Mouse (Mus musculus) CH12.LX (cell line): ENCODE data around the gene Fcer1g. TPM values are rescaled to one million over a fixed set of nuclear protein-coding genes. Genes with fewer than 3 reads are reported as not detected.

Experiments
- DNase-seq: peaks from one replicate; pipeline ENCODE4 v3.0.0-alpha.2; 2013; ENCODE audit errors: extremely low read depth
- H3K27ac ChIP-seq: 2 replicates; pipeline ENCODE4 v1.5.1; 2012; ENCODE audit warnings: low read depth, mild to moderate bottlenecking, control low read depth, moderate library complexity; ENCODE audit not compliant: insufficient read depth
- H3K27me3 ChIP-seq: replicated peaks from 2 replicates; pipeline ENCODE3; 2012; ENCODE audit warnings: inconsistent platforms
- H3K36me3 ChIP-seq, 2 experiments: replicated peaks in 1 of 2; 2 replicates each; pipeline versions ENCODE3 to v1.6.1; 2012; ENCODE audit warnings: inconsistent platforms in 1 of 2, low read length in 1 of 2, mild to moderate bottlenecking in 1 of 2, mixed read lengths in 1 of 2, moderate library complexity in 1 of 2; ENCODE audit not compliant: control insufficient read depth in 1 of 2, insufficient read depth in 1 of 2
- H3K4me1 ChIP-seq, 2 experiments: 2 replicates each; pipeline ENCODE4 v1.6.1; 2012; ENCODE audit warnings: inconsistent platforms in 1 of 2, moderate library complexity in 1 of 2; ENCODE audit not compliant: insufficient read depth in 2 of 2, control insufficient read depth in 1 of 2
- H3K4me2 ChIP-seq: 2 replicates; pipeline ENCODE4 v1.6.1; 2012; ENCODE audit warnings: low read depth, mild to moderate bottlenecking, control low read depth; ENCODE audit not compliant: poor library complexity, insufficient read depth, severe bottlenecking
- H3K4me3 ChIP-seq, 3 experiments: fragments of 150-350 bp in 1 of 3; sonication (generic) in 1 of 3; replicated peaks in 1 of 3; 2 replicates each; pipeline versions ENCODE3 to v1.5.1; 2011 to 2012; ENCODE audit warnings: low read depth in 2 of 3, low read length in 2 of 3, mild to moderate bottlenecking in 2 of 3, moderate library complexity in 2 of 3, control low read depth in 1 of 3, improper control_type of control experiment in 1 of 3, inconsistent platforms in 1 of 3, mixed read lengths in 1 of 3; ENCODE audit not compliant: poor library complexity in 1 of 3
- H3K79me2 ChIP-seq: replicated peaks from 2 replicates; pipeline ENCODE4 v1.6.1; 2012; ENCODE audit warnings: mild to moderate bottlenecking, moderate library complexity; ENCODE audit not compliant: control insufficient read depth, poor library complexity, insufficient read depth, severe bottlenecking; ENCODE audit errors: extremely low read depth
- H3K9ac ChIP-seq: 2 replicates; pipeline ENCODE4 v1.6.1; 2012; ENCODE audit warnings: low read depth, mild to moderate bottlenecking, control low read depth, moderate library complexity; ENCODE audit not compliant: insufficient read depth
- H3K9me3 ChIP-seq: replicated peaks from 2 replicates; pipeline ENCODE3; 2012; ENCODE audit warnings: low read length, inconsistent platforms, mixed read lengths
- CHD1 ChIP-seq: IDR thresholded peaks from 2 replicates; pipeline ENCODE4 v1.6.1; 2012; ENCODE audit warnings: low read depth, low read length, improper control_type of control experiment, inconsistent platforms
- CHD2 ChIP-seq: IDR thresholded peaks from 2 replicates; pipeline ENCODE4 v1.6.1; 2011; ENCODE audit warnings: low read length, improper control_type of control experiment
- CTCF ChIP-seq, 2 experiments: IDR thresholded peaks in 1 of 2; conservative IDR thresholded peaks in 1 of 2; 2 replicates each; pipeline ENCODE4 v1.5.1; 2011 to 2012; ENCODE audit warnings: low read depth in 2 of 2, low read length in 2 of 2, improper control_type of control experiment in 1 of 2, inconsistent platforms in 1 of 2, mild to moderate bottlenecking in 1 of 2, moderate library complexity in 1 of 2
- E2F4 ChIP-seq: IDR thresholded peaks from 2 replicates; pipeline ENCODE4 v1.6.1; 2011; ENCODE audit warnings: low read depth, low read length, improper control_type of control experiment; ENCODE audit not compliant: insufficient replicate concordance
- HCFC1 ChIP-seq: IDR thresholded peaks from 2 replicates; pipeline ENCODE4 v1.6.1; 2012; ENCODE audit warnings: low read depth, mild to moderate bottlenecking, inconsistent platforms, low read length, improper control_type of control experiment
- IRF4 ChIP-seq: IDR thresholded peaks from 2 replicates; pipeline ENCODE4 v1.6.1; 2014; ENCODE audit warnings: low read depth, mild to moderate bottlenecking, inconsistent platforms, low read length, improper control_type of control experiment
- JUND ChIP-seq: conservative IDR thresholded peaks from 2 replicates; pipeline ENCODE4 v1.6.1; 2011; ENCODE audit warnings: low read depth, low read length, improper control_type of control experiment
- KAT2A ChIP-seq: IDR thresholded peaks from 2 replicates; pipeline ENCODE4 v1.6.1; 2012; ENCODE audit warnings: low read length, improper control_type of control experiment, inconsistent platforms; ENCODE audit not compliant: insufficient replicate concordance
- MAFK ChIP-seq: IDR thresholded peaks from 2 replicates; pipeline ENCODE4 v1.6.1; 2011; ENCODE audit warnings: low read length, improper control_type of control experiment; ENCODE audit not compliant: insufficient replicate concordance
- MAX ChIP-seq: IDR thresholded peaks from 2 replicates; pipeline ENCODE4 v1.6.1; 2011; ENCODE audit warnings: low read length, improper control_type of control experiment
- MXI1 ChIP-seq: IDR thresholded peaks from 2 replicates; pipeline ENCODE4 v1.6.1; 2011; ENCODE audit warnings: mild to moderate bottlenecking, low read depth, low read length, improper control_type of control experiment
- MYC ChIP-seq: IDR thresholded peaks from 2 replicates; pipeline ENCODE4 v1.6.1; 2011; ENCODE audit warnings: low read depth, mild to moderate bottlenecking, improper control_type of control experiment, low read length
- NELFE ChIP-seq: IDR thresholded peaks from 2 replicates; pipeline ENCODE4 v1.6.1; 2011; ENCODE audit warnings: low read depth, low read length, improper control_type of control experiment
- NRF1 ChIP-seq: IDR thresholded peaks from 2 replicates; pipeline ENCODE4 v1.6.1; 2014; ENCODE audit warnings: low read depth, mild to moderate bottlenecking, inconsistent platforms, low read length, improper control_type of control experiment, moderate library complexity
- RAD21 ChIP-seq: IDR thresholded peaks from 2 replicates; pipeline ENCODE4 v1.6.1; 2011; ENCODE audit warnings: low read depth, mild to moderate bottlenecking, low read length, improper control_type of control experiment, moderate library complexity
- RCOR1 ChIP-seq: conservative IDR thresholded peaks from 2 replicates; pipeline ENCODE4 v1.6.1; 2012; ENCODE audit warnings: low read depth, mild to moderate bottlenecking, inconsistent platforms, low read length, improper control_type of control experiment
- SIN3A ChIP-seq: IDR thresholded peaks from 2 replicates; pipeline ENCODE4 v1.6.1; 2012; ENCODE audit warnings: low read length, improper control_type of control experiment, inconsistent platforms
- SMC3 ChIP-seq: IDR thresholded peaks from 2 replicates; pipeline ENCODE4 v1.6.1; 2011; ENCODE audit warnings: low read depth, low read length, improper control_type of control experiment
- TCF12 ChIP-seq: IDR thresholded peaks from 2 replicates; pipeline ENCODE4 v1.6.1; 2014; ENCODE audit warnings: low read depth, mild to moderate bottlenecking, inconsistent platforms, low read length, improper control_type of control experiment
- USF2 ChIP-seq: conservative IDR thresholded peaks from 2 replicates; pipeline ENCODE4 v1.6.1; 2011; ENCODE audit warnings: low read depth, low read length, improper control_type of control experiment
- dilution Hi-C: fragments of 300-500 bp; cut with MboI; formaldehyde crosslinking; loops from 2 replicates; pipeline ENCODE4 v1.14.3; 2020; ENCODE audit warnings: low sequenced_read_pairs; ENCODE audit not compliant: extremely low pct_unique_long_range_greater_than_20kb, extremely low pct_ligation_motif_present
- in situ Hi-C: fragments of 300-500 bp; cut with MboI; formaldehyde crosslinking; loops from 3 replicates; pipeline ENCODE4 v1.14.3; 2019; ENCODE audit warnings: low sequenced_read_pairs, low pct_ligation_motif_present, low pct_unique_long_range_greater_than_20kb, mixed read lengths
- polyA plus RNA-seq: library from polyadenylated mRNA; unstranded; fragments of >175 nt; gene quantifications from 2 replicates; pipeline ENCODE4 v1.2.1, GENCODE M21; 2012; ENCODE audit warnings: low read depth; ENCODE audit not compliant: insufficient read length
- total RNA-seq, 2 experiments: library from RNA; depleted of rRNA; stranded (reverse); fragments of 300-350 nt in 1 of 2; fragments of >200 nt in 1 of 2; gene quantifications; 2 replicates each; pipeline ENCODE4 v1.2.3; 2012 to 2014

The Fcer1g gene
- total and polyA plus RNA-seq, 3 experiments: 10.1 to 51.2 (median 31.3) TPM

- Histone ChIP-seq H3K4me1 (peaks cover 2 to 10% of the 10 kb centered on the region in 2 experiments; a peak in 2 of 4 replicates), H3K9ac (no peak overlapping the region), H3K36me3 (peaks cover 0 to 5% of the 10 kb centered on the region in 2 experiments), H3K4me3 (no peak overlapping the region), H3K79me2 (no peaks in the 10 kb centered on the region), H3K9me3 (peaks cover 5% of the 10 kb centered on the region), H3K27ac (no peak overlapping the region), H3K4me2 (no peak overlapping the region), H3K27me3 (peaks cover 19% of the 10 kb centered on the region)
- in situ Hi-C loops: loop anchor here (5.0 kb wide), 1 partner anchor 36 kb away; no protein-coding TSS in a partner anchor
- dilution Hi-C loops: no loop called here
- TF ChIP-seq KAT2A (no peak), HCFC1 (no peak), NRF1 (no peak), NELFE (no peak), TCF12 (no peak), E2F4 (no peak)
- DNase-seq: no peak
Measured at GRCm38 (mm10) chr1:171212854-171213253, 21.3 kb downstream of the Fcer1g start.

DNA sequence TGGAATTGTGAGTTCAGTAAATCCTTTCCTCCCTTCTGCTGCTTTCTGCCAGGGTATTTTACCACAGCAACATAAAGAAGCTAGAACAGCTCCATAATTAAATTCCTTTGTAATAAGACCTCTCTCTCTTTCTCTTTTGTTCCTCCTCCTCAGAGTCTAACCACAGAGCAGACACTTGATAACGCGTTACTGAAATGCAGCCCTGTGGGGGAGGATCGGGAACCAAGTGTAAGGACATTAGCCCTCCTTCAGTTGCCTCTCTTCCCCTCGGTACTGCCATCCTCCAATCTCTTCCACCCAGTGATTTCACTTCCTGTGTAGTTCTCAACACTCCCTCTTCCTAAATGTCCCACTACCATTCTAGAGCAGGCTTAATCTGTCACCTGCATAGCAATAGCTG is 24.8 kb downstream of the Fcer1g start:
- in situ Hi-C loops: no loop called here
- no peak overlapping the region for H3K4me3 ChIP-seq
- H3K36me3 ChIP-seq: no peaks in the 10 kb centered on the region
- H3K27ac ChIP-seq: no peak overlapping the region
- DNase-seq: no peak
- no peaks in the 10 kb centered on the region for H3K4me1 ChIP-seq
- H3K9me3 ChIP-seq: peaks cover 5% of the 10 kb centered on the region
- H3K4me2 ChIP-seq: no peak overlapping the region
- H3K79me2 ChIP-seq: no peaks in the 10 kb centered on the region
- TF ChIP-seq RCOR1: no peak
- TF ChIP-seq MXI1: no peak
- TF ChIP-seq SMC3: no peak
- TF ChIP-seq HCFC1: no peak
- no peak for TF ChIP-seq CHD2
- TF ChIP-seq MAX: no peak
- TF ChIP-seq RAD21: no peak
- TF ChIP-seq SIN3A: no peak
- TF ChIP-seq JUND: no peak
- TF ChIP-seq MYC: no peak
- no peak for TF ChIP-seq MAFK
- TF ChIP-seq TCF12: no peak
- no peak for TF ChIP-seq CTCF (conservative IDR thresholded peaks at IDR 0.05 in 1 of 2, IDR thresholded peaks at IDR 0.05 in 1 of 2; ENCODE audit: low read depth in 2 of 2, low read length in 2 of 2)
- no peak for TF ChIP-seq USF2
- TF ChIP-seq IRF4: no peak
- no peak for TF ChIP-seq CHD1
- TF ChIP-seq, all 38 proteins: peak for 0
- no peak overlapping the region for H3K9ac ChIP-seq
- dilution Hi-C loops: no loop called here
- H3K27me3 ChIP-seq: peaks cover 33% of the 10 kb centered on the region
